Mouse (Mus musculus) WW6 (cell line): ENCODE results near the gene Creb3l1.

Source experiments
- DNase-seq: peaks from one replicate; pipeline ENCODE4 v3.0.0-alpha.2; 2013; ENCODE audit warnings: low read depth, low spot score

Creb3l1 gene

DNA sequence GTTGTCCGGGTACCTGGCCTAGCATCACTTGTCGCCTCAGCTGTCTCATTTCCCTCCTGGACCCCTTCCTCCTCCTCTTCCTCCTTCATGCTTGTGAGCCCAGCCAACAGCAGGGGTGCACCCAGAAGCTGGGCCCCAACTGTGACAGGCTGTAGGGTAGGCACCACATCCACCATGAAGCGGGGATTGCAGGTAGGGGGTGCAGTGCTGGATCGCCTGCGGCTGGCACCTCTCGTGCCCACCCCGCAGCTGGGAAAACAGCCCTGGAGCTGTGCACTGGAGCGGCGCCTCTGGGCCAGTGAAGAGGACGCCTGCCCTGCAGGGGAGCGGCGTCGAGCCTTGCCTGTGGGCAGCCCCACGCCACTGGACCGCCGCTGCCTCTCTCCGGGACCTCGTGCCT, 78.8 kb downstream of the Creb3l1 start, which contains the start of gene Gm9821:
TSS of gene Gm9821 (plus strand) at position 221 of the 400 bp plus-strand sequence.
- DNase-seq = no peak

- no peak for DNase-seq
These were observed 79.9 kb downstream of the Creb3l1 start for GRCm38 (mm10) chr2:91944170-91944950.

DNA sequence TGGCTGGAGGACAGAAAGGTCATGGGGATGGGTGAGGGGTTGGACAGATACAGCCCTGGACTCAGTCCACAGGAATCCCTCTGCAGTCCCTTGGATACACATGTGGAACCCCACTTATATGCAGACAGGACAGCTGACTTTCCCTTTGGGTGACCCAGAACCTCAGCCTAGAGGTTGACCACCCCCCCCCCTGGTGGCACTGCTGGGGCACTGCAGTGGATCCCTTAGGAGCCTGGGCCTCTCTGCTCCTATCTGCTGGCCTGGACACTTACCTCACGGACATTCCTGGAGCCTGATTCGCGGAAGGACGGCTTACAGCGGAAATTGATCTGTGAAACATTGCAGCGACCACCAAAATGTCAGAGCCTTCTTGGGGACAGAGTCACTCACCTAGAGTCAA, 81.9 kb downstream of the Creb3l1 start:
- no peak for DNase-seq

DNA sequence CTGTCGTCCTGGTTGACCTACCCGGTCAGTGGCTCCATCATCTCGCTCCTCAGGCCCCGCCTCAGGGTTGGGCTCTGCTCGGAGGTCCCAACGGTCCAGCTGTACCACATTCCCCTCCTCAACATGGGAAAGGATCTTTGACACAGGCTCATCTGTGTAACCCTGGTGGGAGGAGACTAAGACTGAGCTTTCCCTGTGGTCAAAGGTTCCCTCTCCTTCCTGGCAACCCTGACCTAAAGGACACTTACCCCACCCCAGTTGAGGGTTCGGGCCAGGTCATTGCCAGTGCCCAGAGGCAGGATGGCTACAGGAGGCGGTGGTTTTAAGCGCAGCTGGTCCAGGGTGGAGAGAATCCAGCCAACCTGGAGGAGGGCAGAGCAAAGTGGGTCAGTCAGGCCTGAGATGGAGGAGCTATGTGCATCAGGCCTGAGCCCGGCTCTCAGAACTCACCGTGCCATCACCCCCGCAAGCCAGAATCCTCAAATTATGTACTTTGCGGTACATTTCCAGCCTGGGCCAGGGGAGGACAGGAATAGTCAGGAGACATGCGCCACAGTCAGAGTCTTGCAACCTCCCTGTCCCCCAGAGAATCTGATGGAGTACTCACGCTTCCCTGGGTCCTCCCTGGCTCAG, 84.9 kb downstream of the Creb3l1 start:
- no peak for DNase-seq

DNA sequence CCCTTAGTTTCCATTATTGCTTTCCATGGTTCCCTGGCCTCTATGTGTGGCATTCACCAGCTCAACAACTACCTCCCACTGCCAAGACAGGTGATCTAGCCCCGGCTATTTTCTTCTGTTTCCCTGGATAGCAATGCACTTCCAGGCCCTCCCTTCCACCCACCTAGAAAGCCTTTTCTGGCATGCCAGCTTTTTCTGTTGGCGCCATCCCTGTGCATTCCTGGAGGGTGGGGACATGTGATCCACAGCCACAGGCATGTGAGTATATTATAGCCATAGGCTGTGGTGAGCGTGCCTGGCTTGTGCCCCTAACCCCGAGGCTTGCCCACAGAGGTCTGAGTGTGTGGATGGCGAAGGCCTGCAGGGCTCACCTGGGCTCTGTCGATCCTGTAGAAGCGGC, 88.1 kb downstream of the Creb3l1 start:
- no peak for DNase-seq

DNA sequence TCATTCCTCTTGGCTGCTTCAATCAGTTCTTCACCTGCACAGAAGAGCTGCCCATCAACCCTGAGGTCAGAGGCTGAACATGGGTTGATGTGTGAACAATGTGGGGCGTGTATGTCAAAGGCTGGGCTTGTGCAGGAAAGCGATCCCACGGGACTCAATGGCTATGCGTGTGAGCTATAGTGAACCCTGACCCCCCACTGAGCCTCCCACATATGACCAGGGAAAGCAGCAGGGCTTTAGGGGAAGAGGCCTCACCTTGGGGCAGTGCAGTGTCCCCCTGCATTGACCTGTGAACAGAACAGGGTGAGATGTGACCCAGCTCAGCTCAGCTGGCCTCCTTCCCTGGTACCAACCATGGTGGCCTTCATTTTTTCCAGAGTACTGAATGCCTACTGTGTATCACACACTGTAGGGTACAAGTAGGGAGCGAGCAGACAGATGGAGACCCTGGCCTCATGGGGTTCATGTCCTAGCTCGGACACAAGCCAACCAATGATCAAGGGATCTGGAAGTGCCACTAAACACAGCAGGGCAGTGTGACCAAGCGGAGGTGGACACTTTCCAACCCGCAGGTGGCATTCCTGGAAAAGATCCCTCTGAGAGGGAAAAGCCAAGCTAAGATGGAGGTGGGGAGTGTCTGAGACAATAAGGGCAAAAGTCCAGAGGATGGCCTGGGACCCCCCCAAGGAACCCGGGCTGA, 89.3 kb downstream of the Creb3l1 start:
- no peak for DNase-seq

DNA sequence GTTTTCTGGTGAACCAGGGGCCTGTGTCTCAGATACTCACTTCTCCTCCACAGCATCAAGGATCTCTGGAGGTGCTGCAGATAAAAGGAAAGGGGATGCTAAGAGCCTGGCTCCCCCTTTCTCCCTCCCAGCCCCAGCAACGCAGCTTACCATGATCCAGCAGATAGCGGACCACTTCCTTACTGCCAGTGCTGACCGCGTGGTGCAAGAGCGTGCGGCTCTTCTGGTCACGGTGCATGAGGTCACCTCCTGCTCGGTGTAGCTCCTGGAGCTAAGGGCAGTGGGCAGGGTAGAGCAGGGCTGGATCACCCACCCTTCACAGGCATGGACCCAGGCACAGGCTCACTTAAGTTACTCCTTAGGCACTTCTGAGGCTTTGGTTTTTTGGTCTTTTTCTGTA, 90.3 kb downstream of the Creb3l1 start:
- no peak for DNase-seq

- no peak for DNase-seq
These were observed 90.8 kb downstream of the Creb3l1 start for GRCm38 (mm10) chr2:91933471-91933870.

DNA sequence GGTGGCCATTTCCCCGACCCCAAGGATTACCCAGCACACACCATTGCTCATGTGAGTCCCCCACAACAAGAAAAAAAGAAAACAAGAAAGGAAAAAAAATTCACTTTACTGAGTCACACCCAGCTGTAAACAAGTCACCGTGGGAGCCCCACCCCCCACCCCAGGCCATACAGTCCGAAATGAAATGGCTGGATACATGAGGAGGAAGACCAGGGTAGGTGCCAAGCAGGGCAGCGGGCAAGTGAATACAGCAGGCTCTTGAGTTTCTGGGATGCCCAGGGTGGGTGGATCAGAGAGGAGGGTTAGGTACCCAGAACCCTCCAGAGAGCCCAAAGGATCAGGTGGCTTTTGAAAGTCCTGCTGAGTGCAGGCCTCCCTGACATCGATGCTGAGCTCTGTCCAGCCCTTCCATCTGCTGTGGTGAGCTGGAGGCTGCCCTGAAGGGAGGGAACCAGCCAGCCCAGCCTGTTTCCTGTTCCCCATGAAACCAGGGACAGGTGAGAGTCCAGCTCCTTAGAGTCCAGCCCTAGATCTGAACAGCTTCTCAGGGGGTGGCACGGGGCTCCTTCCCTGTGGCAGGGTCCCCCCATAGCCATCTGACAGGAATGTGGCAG, 91.5 kb downstream of the Creb3l1 start:
- no peak for DNase-seq
